Mouse (Mus musculus) layer of hippocampus, adult 9-11 months (tissue): ENCODE data around the gene Rtn4.
A peak's percentile ranks its signal among the peaks of the same experiment; 100 is the strongest.
"Not testable (repeated sequence)": the region's sequence is repeated elsewhere in the genome, so short reads cannot be mapped to it uniquely, and the experiment has no call there.

Experiments
- DNase-seq: peaks from one replicate; pipeline ENCODE4 v3.0.0; 2022

Rtn4 gene

DNA sequence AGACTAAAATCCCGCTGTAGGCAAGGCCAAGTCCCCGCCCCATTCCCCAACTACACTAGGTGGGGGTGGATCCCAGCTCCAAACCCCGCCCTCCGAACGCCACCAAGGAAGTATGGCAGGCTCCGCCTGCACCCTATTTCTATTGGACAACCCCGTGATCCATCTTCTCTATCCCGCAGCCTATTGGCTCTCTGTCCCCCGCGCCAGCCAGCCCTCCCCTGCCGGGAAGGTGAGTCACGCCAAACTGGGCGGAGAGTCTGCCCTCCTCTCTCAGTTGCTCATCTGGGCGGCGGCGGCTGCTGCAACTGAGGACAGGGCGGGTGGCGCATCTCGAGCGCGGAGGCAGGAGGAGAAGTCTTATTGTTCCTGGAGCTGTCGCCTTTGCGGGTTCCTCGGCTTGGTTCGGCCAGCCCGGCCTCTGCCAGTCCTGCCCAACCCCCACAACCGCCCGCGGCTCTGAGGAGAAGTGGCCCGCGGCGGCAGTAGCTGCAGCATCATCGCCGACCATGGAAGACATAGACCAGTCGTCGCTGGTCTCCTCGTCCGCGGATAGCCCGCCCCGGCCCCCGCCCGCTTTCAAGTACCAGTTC lies at the start of gene Rtn4:
Gene Rtn4 (plus strand): TSS at position 265 of the 590 bp plus-strand sequence.
- DNase-seq: peak; percentile 99

DNA sequence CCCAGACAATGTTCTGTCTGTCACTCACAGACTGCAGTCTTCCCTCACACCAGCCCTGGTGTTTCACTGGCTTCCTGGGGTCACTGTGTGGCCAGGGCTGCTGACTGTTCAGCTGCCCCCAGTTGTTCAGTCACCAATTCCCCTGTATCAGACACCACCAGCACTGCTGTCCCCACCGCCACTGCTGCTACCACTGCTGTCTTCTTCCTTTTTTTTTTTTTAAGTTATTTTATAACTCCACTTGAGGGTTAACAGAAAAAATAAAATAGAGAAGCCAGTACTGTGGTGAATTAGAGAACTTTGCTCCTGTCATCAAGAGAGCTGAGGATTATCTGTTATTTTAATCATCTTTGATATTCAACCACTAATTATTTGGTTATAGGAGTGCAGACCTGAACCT lies 48.3 kb upstream of the Rtn4 start:
- no peak for DNase-seq

DNA sequence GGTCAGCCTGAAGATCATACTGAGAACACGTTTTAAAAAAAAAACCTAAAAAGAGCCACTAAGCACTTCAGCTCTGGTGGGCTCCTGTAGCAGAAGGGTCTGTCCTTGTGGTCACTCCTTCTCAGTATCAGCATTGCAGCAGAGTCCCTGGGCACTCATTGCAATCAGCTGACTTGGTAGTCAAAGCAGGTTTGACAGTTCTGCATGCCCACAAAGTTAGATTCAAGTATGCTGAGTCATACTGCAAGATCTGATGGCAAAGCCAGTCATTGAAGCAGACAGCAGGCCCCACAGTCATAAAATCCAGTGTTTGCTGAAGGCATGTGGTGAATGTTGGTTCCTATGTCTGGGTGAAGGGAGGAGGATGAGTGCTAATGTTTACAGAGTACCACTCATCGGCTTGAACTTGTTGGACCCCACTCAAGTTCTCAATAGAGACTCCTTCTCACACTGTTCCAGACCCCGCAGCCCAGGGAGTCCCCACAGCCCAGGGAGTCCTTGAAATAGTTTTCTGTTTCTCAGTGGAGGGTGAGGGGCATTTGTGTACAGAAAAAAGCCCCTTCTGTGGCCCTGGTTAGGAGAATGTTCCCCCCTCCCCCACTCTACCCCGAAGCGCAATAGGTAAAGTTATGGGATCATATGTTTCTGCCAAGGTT lies 47.2 kb upstream of the Rtn4 start:
- DNase-seq: no peak

DNA sequence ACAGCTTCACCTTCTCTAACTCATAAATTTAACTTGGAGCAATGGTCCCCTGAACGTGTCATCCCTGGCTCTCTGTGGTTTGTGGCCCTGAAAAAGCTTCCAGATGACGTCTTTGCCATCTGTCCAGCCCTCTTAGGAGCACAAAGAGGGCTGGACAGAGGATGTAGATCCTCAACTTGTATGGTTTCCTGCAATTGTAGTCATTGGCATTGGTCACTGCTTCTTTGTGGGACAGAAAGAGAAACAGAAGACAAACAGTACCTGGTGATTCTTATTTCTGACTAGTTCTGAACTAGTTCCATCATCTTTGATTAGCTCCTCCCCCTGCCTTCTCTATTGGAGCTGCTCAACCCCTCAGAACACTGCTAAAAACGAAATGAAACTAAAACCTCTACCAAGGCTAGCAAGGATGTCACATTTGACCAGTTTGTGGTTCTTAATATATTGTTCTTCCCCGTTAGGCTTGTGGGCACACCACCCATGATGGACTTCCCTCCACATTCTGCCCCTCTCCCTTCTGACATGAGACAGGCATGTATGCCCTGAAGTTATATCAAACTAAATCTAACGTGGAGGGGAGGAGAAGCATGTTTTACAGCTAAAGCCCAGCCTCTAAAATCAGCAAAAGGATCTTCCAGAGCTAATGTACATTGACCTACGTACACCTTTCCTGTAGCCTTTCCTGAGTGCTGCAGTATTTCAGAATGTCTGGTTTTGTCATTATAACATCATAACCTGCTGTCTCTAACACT lies 45.0 kb upstream of the Rtn4 start:
- DNase-seq: no peak

DNA sequence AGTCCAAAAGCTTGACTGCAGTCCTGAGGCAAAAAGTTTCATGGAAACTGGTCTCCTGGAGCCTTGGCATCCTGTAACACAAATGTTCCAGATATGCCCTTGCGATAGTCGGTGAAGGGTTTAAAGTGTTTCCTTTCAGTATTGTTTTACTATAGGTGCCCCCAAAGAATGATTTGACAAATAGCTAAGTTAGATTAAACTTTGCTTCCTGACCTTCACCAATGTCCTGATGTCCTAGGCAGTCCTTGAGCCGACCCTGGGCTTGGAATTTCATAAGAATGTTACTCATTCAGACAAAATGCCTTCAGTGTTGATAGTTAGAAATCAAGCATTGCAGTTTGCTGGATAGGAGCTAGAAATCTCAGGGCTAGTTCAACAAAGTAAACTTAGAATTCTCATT lies 37.4 kb upstream of the Rtn4 start:
- not testable (repeated sequence) for DNase-seq

DNA sequence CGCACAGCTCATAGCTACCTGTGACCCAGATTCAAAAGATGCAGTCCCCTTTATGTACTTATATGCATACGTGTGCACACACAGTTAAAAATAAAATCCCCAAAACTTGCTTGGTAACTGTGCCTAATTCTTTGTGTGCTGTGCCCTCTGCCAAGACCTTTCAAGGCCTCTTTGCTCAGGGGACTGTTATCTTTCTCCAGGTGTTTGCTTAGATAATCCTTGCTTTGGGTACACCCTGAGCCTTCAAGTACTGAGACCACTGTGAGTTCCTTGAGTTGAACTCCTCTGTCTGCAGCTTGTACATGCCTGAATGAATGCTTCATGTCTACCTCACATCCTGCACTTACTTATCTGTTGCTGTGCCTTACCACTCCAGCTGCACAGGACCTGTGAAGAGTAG lies 32.0 kb upstream of the Rtn4 start:
- DNase-seq: no peak

DNA sequence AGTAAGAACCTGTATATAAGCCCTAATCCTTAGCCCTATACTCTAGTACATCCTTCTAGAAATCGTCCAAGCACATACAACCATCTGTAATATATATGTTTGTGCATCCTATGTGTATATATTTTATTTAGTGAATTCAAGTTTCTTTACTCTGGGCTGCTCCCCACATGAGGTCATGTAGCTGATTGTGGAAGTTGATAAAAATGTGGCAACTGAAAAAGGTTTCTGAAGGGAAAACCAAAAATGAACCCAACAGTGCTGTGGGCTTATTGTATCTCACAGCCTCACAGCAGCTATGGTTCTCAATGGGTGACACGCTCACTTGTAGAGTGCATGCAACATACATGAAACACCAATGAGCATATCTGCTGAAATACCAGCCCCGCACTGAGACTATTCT lies 25.1 kb upstream of the Rtn4 start:
- no peak for DNase-seq

DNA sequence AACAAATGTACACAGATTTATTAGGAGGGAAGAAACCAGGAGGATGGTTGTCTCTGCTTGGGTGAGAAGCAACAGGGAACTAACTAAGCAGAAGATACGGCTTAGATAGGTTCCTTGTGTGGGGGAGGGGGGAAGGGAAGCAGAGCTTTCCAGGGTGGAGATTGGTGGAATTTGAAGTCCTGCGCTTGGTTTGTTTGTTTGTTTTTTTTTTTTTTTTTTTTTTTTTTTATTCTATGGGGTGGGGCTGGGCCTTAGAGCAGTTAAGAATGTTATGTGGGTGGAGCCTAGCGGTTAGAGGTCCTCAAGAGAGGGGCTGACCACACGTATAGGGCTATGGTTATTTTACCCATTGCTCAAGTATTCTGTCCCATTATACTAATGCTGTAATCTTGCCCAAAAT lies 23.0 kb upstream of the Rtn4 start:
- DNase-seq: no peak

DNA sequence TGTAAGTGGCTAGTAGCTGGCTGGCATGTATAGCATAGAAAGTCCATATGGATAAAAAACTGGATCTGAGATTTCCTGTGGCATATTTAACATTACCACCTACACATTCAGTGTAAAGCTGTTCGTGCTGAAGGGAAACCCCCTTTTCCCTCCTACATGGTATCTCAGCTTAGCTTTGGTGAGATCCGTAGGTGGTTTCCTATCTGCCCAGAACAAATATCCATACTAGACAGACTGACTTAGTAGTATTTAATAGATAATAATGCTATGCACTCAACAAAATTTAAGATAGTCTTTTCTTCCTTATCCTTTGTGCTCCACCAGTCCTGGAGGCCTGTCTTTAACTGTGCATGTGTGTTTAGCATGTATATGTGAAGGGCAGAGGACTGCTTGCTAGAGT lies 19.4 kb upstream of the Rtn4 start:
- peak; percentile 15 for DNase-seq

DNA sequence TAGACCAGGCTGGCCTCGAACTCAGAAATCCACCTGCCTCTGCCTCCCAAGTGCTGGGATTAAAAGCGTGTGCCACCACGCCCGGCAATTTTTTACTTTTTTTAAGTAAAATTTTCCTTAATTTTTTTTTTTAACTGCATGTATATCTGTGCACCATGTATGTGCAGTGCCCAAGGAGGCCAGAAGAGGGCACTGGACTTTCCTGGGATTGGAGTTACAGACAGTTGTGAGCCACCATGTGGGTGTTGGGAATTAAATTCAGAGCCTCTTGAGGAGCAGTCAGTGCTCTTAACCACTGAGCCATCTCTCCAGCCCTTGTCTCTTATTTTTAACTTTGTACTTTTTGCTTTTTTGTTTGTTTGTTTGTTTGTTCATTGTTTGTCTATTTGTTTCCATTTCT lies 16.0 kb upstream of the Rtn4 start:
- no peak for DNase-seq

DNA sequence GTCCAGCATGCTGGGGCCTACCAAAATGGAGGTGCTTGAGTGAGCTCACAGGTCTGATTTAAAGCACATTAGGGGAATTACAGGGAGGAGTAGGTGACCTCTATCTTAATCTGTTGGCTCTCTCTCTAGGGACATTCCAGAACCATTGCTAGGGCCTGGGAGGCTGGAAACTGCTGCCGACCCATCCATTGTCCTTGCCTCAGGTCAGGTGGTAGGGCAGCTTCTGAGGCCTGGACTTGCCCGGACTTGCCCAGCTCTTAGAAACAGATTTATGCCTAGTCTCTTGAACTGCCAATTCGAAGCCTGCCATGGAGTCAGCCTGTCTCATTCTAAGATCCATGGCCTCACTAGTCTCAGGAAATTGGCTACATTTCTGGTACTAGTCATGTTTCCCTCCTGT lies 12.8 kb upstream of the Rtn4 start:
- no peak for DNase-seq

DNA sequence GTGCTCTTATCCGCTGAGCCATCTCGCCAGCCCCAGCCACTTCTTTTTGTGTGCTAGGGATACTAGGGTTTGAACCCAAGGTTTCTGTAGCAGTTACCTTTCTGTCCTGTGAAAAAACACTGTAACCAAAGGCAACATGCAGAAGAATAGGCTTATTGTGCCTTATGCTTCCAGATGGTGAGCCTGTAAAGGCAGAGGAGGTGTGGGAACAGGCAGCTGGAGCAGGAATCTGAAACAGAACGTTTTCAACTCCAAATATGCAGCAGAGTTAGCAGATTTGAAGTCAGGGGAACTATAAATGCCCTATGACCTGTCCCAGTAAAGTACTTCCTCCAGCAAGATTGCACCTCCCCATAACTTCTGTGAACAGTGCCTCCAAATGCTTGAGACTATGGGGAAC lies 12.0 kb upstream of the Rtn4 start:
- DNase-seq: peak; percentile 40

DNA sequence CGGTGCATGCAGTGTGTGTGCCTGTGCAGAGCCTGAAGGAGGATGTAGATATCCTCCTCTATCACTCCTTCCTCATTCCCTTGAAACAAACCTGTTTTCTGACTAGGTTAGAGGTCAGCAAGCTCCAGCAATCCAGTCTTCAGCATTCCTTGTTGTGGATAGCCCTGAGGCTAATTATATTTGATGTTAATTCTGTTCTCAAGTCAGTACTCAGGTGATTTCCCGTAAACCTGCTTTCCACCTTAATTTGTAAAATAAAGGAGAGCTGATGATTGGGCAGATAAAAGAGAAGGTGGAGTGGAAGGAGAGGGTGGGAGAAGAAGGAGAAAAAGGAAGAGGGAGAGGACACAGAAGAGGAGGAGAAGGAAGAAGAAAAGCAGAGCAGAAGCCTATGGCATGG lies 8.5 kb upstream of the Rtn4 start:
- no peak for DNase-seq

DNA sequence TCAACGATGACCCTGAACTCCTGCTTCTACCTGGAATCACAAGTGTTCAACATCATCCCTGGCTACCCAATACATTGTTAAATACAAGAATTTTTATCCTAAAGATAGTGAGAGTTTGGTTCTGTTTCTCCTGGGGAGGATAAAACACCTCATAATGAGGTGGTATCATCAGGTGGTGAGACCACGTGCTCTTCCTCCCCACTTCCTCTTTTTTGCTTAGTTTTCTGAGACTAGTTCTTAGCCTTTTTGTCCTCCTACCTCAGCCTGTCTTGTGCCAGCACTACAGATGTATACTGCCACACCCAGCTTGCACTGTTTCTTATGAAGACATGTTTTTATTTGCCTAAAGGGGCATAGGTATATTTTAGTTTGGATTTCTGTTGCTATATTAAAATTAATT lies 6.6 kb upstream of the Rtn4 start:
- DNase-seq: no peak

DNA sequence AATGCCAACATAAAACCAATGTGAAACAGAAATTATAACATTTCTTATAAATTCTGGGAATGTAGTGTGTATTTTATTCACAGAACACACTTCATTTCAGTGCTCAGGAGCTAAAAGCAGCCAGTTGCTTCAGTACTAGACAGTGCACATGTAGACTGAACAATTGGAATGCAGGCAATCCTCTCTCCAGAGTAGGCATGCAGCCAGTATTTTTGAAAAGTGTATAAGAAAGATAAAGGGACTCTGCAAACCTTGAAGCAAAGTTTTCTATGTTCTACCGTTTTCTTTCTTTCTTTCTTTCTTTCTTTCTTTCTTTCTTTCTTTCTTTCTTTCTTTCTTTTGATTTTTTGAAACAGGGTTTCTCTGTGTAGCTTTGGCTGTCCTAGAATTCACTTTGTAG lies 1.2 kb upstream of the Rtn4 start:
- DNase-seq: no peak

DNA sequence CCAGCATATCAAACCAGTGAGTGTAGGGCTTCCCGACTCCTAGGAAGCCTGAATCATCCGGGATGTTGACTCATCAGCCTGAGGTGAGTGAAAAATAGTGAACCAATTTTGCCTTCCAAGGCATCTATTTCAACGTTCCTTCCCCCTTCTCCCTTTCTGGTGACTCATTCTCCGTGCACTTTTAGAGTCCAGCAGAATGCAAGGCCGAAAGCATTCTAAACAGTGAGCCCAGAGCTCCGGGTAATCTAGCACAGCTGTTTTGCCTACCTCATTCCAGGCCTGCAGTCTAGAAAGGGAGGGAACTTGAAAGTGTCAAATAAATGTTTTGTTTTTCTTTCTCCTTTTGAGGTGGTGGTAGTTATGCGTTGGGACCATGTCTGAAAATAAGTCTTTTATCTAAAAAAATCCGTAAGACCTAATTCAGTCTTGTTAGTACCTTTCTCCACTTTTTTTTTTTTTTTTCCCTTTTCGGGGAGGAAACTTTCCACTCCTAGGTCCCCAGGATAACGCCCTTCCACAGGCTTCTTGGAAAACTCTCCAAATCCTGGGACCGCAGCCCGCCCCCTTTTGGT lies 550 bp upstream of the Rtn4 start:
- no peak for DNase-seq

DNA sequence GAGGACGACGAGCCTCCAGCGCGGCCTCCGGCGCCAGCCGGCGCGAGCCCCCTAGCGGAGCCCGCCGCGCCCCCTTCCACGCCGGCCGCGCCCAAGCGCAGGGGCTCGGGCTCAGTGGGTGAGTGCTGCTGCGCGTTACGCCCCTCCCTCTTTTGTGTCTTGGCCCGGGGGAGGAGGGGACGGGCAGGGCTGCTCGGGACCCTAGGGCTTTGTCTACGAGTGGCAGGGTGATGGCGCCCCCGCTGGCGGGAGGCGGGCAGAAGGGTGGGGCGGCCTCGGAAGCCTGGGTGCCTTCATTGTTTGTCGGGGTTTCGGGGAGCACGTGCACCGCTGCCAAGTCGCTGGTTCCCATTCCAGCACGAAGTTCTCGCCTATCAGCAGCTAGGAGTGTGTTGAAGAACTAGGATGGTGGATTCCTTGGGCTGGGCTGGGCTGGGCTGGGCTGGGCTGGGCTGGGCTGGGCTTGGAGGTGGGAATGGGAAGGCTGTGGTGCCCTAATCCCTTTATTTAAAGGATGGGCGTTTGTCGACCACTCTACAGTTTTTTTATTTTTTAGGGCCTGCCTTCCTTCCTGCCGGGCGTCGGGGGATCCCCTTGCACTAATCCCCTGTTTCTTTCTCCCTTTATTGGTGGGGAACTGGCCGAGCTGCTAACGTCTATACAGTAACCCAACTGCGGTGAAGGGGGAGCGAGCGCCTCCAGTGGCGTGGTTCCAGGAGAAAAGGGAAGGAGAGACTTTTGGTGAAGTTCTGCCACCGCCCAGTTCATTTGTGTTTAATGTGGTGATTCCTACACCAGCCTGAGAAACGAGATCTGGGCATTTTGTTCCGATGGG lies 1.0 kb downstream of the Rtn4 start:
- DNase-seq: peak; percentile 89

DNA sequence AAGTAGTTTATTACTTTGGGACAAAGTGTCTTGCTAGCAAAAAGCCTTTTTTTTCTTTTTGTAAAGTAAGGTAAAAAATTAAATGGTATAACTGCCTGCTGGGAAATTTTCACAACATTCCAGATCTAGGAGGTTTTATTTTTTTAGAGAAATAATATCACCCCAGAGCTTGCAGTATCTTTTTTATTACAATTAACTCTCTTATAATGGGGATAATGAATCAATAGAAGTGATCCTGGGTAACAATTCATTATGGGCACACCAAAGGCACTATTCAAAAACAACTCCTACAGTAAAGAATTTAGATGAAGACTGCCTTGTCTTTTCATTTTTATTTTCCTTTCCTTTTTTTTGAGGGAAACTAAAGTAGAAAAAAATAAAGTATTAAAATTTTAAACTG lies 2.0 kb downstream of the Rtn4 start:
- DNase-seq: no peak

DNA sequence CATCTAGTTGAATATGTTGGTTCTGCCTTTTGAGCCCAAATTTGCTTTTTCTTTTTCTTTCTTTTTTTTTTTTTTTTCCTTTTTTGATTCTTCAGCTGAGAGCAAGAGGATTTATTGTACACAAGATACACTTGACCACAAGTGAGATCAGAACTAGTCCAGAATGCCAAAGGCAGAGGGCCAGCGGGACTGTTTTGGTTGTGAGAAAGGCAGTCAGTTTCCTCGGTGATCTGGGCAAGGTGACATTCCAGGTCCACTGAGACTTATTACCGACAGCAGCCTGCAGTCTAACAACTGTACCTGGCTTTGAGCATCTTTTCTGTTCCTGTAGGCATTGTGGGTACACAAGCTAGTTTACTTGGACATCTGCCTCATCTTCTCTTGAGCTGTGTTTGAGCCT lies 10.0 kb downstream of the Rtn4 start:
- DNase-seq: no peak

DNA sequence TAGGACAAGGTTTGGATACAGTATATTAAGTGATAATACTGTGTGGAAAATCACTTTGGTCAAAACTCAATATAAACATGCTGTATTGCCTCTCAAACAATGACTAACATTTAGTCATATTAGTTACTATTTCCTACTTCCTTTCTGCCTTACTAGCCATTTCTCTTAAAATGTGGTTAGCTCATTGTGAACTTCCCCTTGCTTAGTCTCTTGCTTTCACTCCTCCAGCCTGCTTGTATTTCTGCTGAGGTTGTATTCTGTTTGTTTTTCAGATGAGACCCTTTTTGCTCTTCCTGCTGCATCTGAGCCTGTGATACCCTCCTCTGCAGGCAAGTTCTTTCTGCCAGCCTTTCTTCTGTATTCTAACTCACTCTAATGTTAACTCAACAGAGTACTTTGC lies 12.5 kb downstream of the Rtn4 start:
- no peak for DNase-seq

DNA sequence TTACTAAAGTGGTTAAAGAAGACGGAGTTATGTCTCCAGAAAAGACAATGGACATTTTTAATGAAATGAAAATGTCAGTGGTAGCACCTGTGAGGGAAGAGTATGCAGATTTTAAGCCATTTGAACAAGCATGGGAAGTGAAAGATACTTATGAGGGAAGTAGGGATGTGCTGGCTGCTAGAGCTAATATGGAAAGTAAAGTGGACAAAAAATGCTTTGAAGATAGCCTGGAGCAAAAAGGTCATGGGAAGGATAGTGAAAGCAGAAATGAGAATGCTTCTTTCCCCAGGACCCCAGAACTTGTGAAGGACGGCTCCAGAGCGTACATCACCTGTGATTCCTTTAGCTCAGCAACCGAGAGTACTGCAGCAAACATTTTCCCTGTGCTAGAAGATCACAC lies 14.1 kb downstream of the Rtn4 start:
- DNase-seq: no peak

DNA sequence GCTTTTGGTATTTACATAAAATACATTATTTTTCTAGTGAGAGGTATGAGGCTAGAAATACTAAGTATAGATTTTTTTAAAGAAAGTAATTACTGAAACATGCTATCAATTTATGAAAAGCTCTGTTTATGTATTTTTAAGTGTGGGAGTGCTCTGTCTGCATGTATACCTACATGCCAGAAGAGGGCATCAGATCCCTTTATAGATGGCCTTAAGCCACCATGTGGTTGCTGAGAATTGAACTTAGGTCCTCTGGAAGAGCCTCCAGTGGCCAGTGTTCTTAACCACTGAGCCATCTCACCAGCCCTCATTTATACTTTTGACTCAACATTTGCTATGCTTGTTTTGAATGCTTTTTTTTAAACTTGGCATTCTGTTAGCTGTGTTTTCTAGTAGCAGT lies 16.8 kb downstream of the Rtn4 start:
- no peak for DNase-seq

DNA sequence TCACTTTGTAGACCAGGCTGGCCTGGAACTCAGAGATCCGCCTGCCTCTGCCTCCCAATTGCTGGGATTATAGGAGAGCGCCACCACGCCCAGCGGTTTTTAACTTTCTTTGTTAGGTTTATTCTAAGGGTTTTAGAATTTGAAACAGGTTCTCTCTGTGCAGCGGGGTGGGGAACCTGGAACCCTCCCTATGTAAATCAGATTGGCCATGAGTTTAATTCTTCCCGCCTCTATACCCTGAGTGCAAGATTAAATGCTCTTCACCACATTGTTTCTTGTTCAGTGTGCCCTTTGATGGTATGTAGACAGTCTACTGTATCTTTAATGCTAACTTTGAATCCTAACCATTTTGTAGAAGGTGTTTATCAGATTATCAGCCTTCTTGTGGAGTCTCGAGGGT lies 21.4 kb downstream of the Rtn4 start:
- no peak for DNase-seq
